Mouse (Mus musculus): Measurements from ENCODE around the gene Sephs1.

The Sephs1 gene

DNA sequence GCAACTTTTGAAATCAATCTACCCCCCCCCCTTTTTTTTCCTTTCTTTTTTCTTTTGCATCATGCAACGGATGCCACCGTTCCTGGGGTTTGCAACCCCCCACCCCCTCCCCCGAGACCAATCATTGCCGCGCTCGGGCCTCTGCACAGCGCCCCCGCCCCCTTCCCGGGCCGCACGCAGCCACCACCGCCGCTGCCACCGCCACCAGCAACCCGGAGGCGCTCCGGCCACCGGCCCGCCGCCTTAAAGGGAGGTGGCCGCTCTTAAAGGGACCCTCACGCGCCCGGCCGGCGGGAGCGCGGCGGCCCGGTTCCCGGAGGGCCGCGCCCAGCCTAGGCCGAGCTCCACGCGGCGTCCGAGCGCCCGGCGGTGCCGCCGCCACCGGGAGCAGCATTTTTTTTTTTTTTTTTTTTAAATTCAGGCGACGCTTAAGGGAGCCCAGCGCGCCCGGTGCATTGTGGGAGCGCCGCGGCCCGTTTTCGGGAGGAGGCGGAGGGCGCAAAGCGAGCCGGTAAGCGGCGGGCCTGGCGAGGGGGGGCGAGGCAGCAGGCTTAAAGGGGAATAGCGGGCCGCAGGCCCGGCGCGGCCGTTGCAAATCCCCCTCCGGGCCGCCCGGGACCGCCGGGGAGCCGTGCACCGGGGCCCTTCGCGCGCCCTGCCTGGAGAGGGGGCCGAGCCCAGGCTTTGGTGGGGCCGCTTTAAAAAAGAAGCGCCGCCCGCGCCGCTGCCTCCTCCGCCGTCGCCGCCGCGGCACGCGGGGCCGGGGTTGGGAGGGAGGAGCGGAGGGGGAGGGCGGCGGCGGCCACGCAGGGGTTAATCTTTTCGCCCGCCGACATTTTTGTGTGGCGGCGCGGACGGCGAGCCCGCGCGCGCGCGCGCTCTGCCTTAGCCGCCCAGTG is at the start of gene Sephs1:
TSS of gene Sephs1 (plus strand) at position 215 of the 899 bp plus-strand sequence.
- DNase-seq, result peak; percentile 90

DNA sequence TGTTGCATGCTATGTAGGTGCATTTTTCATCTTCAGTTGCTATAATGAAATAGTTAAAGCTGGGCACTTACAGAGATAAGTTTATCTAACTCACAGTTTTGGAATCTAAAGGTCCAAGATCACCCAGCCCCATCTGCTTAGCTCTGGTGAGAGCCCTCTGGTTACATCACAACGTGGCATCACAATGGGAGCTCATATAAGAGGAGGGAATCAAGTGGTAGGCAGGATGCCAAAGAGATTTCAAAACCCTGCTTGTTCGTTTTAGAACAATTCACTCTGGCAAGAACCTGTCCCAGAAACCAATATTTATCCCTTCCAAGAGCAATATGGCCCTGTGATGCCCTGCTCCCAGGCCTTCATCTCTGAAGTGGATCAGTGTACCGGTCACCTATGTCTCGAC is 49.2 kb upstream of the Sephs1 start:
- DNase-seq, result no peak

DNA sequence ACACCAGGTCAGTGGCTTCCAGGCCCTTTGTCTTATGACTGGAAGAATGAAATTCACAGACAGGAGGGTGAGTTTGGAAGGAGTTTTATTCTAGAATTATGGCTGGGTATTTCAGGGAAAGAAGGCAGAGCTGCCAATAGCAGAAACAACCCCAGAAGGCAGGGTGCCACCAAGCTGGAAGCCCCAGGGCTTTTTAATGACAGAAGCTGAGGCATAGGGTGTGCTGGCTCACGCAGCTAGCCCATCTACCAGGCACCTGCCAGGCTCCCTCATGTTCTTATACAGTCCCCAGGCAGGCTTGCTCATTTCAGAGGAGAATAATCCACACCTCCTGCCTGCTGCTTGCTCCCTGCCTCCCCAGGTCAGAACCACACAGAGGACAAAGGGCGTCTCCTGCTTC is 31.9 kb upstream of the Sephs1 start:
- no peak for DNase-seq

DNA sequence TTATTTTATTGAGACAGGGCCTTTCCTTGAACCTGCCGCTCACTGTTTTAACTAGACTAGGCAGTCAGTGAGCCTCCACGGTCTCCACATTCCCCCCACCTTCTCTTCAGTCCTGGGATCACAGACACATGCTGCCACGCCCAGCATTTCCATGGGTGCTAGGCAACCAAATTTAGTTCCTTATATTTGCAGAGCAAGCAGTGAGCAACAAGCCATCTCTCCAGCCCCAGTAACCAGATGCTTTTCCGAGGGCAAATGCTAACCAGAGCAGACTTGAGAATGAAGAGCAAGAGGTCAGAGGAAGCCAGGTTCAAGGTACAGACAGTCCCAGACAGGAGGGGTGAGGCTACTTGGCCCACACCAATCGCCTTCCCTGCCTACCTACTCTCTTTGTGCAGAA is 24.2 kb upstream of the Sephs1 start:
- no peak for DNase-seq

DNA sequence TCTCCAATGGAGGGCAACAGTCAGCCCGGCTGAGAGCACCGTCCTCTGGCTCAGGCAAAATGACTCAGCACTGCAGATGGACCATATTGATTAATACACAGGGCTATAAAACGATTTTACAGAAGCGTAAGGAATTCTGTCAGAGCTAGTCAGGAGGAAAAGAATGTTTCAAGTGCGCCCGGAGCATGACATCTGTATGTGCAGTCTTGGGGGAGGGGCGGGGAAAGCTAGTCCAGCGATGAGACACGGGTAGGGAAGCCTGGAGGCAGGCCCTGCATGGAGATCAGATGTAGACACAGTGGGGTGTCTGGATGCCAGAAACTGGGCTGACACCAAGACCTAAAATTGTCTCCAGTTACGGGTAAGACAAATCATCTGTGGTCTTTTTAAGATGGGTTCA is 23.2 kb upstream of the Sephs1 start:
- no peak for DNase-seq

DNA sequence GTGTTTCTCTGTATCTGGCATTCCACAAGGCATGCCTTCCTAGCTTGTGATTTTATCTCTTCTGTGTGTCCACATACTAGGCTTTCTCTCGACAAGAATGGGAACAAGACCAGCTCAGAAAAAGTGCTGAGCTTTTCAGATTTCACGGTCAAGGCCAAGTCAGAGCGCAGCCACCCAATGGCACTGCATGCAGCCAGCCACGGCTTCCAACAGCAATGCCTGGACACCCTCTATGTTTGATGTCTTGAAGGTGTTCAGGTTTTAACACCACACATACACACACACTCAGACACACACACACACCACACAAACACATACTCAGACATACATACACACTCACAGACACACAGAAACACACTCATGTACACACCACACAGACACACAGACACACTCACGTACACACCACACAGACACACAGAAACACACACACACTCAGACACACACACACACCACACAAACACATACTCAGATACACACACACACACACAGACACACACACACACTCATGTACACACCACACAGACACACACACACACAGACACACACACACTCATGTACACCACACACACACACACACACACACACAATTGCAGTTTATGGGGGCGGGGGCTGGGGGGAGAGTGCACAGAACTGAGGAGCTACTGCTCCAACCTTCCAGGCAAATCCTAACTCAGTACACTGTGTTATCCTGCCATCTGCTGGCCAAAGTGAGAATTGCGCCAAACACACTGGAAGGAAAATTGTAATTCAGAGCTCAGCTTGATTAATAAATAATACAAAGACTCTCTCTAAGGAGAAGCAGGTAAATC is 17.2 kb upstream of the Sephs1 start:
- DNase-seq, result peak; percentile 37

DNA sequence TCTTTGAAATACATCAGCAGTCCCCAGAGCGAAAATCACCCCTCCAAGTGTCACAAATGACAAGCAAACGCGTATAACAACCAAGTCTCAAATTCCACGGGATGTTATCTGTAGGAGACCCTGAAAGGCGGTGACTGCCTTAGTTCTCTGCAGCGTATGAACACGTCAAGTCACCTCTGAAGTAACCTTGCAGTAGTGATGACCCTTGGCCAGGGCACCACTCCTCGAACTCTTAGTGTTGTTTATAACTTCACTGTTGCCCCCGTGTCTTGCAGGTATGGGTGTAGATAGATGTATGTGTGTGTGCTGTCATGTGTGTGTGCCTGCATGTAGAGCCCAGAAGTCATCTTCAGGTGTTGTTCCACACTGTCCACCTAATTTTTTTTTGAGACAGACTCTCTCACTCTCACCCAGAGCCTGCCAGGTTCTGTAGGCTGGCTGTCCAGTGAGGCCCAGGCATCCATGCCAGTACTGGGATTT is 16.5 kb upstream of the Sephs1 start:
- no peak for DNase-seq

DNA sequence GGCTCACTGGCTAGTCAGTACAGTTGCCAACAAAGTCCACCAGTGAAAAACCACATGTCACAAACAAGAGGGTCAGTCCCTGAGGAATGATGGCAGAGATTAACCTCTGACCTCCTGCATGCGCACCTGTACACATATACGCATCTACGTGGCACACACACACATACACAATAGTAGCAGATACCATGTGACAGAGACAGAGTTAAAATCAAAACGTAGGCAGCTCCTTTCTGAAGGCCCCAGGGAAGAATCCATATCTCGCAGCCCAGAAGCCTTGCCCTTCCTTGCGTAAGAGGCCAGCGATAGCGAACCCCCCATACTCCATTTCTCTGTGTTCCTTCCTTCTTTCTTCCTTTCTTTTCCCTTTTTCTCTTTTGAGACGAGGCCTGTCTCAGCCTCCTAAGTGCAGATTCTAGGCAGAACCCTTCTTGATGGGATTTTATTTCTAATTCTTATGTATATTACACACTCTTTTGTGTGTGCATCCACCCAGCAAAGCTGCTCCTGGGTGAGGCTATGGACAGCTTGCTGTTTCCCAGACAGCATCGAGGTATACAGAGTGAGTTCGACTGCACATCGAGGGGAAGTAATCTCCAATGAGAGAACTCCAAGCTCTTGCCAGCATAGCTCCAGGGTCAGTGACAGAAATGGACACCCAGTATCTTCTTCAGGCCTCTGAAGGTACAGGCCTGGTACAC is 13.2 kb upstream of the Sephs1 start:
- no peak for DNase-seq

DNA sequence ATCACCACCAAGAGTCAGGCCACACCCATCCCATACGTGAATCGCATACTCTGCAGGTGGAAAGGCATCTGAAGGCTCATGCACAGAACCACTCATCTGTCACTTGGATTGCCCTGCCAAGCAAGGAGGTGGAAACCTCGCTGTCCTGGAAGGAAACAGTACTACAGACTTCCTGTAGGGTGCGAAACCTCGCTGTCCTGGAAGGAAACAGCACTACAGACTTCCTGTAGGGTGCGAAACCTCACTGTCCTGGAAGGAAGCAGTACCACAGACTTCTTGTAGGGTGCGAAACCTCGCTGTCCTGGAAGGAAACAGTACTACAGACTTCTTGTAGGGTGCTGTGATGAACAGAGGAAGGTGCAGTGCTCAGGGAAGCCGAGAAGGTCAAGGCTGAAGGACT is 8.6 kb upstream of the Sephs1 start:
- no peak for DNase-seq

DNA sequence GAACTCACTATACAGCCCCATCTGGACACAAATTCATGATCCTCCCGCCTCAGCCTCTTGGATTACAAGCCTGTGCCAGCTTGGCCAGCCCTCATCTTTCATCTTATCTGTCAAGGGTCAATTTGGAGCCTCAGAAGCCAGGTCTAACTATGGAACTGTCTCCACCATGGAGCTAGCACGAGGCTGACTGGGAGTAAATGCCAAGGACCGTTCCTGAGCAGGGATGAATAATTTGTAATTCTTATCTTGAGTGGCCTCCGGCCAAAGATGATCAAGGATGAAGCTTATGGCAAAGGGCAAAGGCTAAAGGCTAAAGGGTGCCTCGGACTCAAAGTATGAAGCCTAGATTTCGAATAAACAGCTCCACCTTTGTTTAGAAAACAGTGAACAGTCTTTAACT is 8.0 kb upstream of the Sephs1 start:
- DNase-seq, result no peak

DNA sequence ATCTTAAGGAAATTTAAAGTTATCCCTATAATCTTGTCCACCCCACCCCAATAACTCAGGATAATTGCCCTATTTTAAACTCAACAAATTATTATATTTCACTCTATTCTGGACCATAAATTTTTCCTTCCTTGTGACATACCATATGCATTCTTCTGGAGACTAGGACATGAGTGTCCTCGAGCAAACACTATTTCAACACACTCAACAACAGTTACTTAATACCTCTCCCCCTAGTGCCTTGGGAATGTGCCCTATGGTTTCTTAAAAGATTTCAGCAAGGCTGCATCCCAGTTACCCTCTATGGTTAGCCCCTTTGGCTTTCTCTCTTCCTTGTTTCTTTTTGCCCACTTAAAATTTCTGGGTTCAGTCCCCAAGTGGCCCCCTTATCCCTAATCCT is 6.3 kb upstream of the Sephs1 start:
- no peak for DNase-seq

DNA sequence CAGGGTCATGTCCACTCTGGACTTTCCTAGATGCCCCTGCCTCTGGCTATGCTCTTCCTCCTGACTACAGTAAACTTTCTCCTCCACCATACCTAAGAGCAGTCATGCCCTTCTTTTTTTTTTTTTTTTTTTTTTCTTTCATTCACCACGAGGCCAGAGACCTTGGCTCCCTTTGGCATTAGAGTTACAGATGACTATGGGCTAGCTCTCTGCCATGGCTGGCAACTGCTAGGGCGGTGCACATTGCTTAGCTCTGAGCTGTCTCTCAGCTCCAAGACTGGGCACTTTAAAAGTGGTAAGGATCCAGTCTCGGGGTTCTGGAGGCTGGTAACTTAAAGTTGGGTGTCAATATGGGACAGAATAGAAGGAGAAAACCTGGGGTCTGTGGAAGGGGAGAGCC is 5.2 kb upstream of the Sephs1 start:
- DNase-seq, result no peak

DNA sequence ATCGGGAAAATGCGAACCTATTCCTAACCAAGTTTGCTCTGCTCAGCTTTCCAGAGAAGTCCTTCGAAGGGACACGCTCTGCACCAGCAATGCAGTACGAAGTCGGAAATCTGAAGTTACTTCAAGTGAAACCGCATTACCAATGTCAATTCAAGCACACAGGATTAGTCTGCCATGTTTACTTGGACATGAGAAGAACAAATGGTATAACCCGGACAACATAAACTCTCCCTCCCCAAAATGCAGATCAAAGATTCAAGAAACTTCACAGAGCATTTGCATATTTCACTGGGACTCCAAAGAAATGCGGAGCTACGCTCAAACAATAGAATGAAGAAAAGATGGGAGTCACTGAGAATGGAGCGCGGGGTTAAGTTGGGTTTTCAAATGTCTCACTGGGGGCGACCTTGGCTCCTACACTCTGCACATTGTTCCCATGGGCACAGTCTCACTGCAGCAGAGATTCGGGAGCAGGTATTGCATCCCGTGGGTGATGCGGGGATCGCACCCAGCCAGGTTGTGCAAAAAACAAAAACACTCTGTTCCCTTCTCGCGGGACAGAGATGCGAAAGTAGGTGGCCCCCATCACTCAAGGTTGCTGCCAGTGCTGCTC is 521 bp upstream of the Sephs1 start:
- DNase-seq, result peak; percentile 63

DNA sequence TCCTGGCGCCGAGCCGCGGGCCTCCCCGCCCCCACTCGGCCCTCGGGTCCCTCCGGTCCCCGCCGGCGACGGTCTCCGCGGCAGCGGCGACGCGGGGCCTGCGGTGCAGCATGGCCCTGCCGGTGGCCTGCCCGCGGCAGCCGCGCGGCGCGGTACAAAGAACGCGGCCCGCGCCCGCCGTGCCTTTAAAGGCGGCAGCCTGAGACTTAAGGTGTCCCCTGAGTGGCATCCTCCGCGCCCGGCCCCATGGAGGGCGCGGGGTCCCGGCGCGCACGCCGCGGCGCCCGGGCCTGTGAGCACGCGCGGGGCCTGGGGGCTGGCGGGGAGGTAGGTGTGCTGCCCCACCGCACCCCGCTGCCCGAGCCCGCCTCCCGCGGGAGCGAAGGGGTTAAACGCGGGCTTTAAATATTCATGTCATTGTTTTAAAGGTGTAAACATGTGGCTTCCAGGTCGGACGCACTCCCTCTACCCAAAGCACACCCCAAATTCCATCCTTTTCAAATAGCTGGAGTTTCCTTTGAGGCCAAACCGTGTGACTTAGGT is 956 bp downstream of the Sephs1 start:
- DNase-seq, result peak; percentile 86

DNA sequence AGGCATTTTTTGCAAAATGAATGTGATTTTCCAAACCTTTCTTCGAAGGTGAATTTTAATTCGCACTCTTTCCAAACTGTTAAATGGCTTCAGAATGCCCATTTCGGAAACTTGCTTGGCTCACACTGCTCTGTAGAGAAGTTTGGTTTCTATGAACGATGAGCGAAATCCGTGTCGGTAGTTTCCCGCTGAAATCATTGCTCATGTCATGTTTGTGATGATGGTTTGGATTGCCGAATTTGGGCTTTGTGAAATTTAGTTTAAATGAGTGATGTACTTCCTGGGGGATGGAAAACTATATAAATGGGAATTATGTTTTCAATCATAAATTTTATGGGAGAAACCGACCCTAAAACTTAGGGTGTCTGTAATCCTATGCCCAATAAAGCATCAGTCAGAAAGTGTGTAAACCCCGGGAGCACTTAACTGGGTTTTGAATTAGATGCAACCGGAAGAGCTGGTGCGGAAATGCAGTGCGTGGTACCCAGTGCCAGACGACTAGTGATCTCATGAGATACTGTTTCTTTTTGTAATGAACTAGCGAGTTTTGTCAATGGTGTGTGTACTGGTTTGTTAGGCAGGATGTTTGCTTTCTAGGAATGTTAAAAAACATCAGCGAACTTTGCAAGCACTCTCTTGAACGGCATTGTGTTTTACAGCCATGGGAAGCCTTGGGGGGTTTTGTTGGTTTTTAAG is 1.8 kb downstream of the Sephs1 start:
- DNase-seq, result no peak

DNA sequence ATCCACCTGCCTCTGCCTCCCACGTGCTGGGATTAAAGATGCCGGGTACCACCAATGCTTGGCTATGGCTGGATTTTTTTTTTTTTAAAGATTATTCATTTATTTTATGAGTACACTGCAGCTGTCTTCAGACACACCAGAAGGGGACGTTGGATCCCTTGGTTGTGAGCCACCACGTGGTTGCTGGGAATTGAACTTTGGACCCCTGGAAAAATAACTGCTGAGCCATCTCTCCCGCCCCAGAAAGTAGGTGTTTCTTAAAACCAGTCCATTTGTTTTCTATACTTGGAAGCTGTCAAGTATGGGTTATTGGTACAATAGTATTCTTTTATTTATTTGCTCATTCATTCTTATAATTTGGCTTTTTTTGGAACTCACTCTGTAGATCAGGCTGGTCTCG is 5.5 kb downstream of the Sephs1 start:
- no peak for DNase-seq

DNA sequence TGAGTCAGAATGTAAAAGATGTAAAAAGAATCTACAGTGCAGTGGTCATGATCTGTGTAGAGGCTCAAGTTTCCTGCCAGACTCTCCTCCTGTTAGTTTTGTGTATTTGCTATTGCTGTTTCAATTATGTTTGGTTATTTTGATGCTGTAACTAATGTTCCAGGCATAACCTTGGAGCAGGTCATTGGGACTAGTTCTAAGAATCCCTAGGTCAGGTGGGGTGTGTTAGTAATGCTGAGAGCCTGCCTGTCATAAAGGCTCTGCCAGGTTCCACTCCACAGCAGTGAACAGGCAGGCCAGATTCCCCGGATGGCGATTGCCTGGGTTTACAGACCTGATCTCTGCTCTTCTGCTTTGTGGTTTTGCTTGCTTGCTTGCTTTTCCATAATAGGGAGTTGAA is 14.2 kb downstream of the Sephs1 start:
- DNase-seq, result no peak

DNA sequence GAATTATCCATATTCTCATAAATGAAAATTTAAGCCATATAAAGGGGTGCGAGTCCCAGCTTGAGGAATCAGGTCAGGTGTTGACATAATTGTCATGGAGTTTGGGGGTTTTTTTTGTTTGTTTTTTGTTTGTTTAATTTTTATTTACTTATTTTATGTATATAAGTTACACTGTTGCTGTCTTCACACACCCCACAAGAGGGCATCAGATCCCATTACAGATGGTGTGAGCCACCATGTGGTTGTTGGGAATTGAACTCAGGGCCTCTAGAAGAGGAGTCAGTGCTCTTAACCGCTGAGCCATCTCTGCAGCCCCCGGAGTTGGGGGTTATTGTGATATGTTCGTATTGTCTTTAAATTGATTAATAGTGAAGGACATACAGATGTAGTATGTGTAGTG is 15.6 kb downstream of the Sephs1 start:
- DNase-seq, result no peak

DNA sequence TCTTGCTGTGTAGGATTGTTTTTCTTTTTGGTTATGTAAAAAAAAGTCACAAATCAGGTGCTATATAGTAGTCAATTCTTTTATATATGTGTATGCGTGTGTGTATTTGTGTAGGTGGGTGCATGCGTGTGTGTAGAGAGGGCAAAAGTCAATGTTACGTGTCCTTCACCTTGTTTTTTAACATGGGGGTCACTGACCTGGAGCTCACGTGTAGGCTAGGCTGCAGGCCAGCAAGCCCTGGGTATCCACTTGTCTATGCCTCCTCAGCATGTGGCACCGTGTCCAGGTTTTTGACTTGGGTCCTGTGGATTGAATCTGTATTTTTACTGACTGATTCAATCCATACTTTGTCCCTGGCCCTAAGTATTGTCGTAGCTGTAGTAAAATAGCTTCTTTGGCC is 19.3 kb downstream of the Sephs1 start:
- no peak for DNase-seq

DNA sequence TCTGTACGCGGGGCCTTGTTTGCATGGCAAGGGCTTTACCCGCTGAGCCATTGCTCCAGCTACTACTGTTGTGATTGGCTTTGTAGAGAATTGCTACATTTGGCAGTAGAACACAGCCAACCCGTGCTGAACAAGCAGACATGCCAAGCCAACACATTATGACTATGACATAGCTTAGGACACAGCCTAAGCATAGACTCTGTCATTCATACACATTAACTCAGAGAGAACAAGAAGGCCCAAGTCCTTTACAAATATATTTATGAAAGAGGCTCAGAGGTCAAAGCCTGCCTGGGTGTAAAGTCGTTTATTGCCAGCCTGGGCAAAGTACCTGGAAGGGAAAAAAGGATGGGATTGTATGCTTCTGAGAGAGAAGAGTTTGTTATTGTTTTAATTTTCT is 21.0 kb downstream of the Sephs1 start:
- no peak for DNase-seq

DNA sequence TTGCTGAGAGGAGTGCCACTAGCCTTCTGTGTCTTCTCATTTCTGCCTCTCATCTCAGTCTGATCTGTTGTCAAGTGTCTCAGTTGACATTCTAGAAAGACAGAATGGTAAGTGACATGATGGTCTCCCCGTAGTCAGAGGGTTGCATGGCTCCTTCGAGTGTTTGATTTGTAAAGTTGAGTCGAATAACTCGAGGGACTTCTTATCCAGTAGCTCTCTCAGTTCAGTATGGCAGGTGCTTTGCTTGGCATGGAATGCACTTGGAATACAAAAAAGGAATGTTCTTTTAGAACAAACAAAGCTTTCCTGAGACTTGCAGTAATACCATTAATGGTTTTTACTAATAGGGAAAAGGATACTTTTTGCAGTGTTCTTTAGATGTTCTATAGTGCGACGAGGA is 25.8 kb downstream of the Sephs1 start:
- DNase-seq, result no peak

DNA sequence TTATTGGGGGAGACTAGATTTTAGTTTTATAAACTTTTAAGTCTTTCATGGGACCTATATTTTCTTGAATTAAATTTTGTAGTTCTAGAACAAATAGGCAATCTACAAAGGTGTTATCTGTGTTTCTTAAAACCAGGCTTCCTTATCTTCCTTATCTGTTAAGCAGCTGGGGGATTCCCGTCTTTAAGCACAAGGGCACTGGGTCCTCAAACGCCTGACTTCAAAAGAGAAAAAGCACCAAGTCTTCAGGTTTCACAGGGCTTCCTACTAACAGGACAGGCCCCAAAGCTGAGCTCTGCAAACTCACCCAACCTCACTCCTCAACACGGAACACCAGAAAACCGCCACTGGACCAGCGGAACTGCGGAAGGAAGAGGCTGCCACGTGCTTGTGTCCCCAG is 26.6 kb downstream of the Sephs1 start:
- no peak for DNase-seq
